In genomic region chr9:44920374-44921122, GRCm38 (mm10) we compare ENCODE assay signal across 8 mouse cellular contexts. TPM values are rescaled to one million over a fixed set of nuclear protein-coding genes. Genes with fewer than 3 reads are reported as not detected.
DNase-seq lines count a peak whose midpoint lies in the region; ATAC-seq lines count a peak whose summit lies in the region.

Atp5l (minus strand) TSS chr9:44920742.

- peak within 1 kb of the TSS; percentile 62 for H3K4me3 ChIP-seq in hindbrain, embryonic 14.5 days (replicated peaks; ENCODE audit: low read length)

- ATAC-seq in hindbrain, embryonic 14.5 days (ENCODE audit: low FRiP score): peak; percentile 91

- H3K27ac ChIP-seq in hindbrain, embryonic 14.5 days: peak within 1 kb of the TSS; percentile 93

- DNase-seq in R1 (ENCODE audit: low read depth, low spot score): peak; percentile 97
- peak; percentile 86 to 88 for DNase-seq in cerebellum, postnatal 25 days
- DNase-seq in frontal cortex, postnatal 25 days (ENCODE audit: low spot score in 2 of 2): peak; percentile 65 to 79
- DNase-seq in hindbrain, embryonic 14.5 days (ENCODE audit: low spot score): peak; percentile 98
- DNase-seq in layer of hippocampus, postnatal 36 days: peak; percentile 84 to 87
- peak; percentile 93 for DNase-seq in lung, postnatal 36 days
- DNase-seq in retina, postnatal 1 day: peak; percentile 96
- DNase-seq in urinary bladder, adult 18-20 months (ENCODE audit: low spot score in 2 of 2): peak; percentile 75 to 76

- H3K36me3 ChIP-seq in hindbrain, embryonic 14.5 days (replicated peaks; ENCODE audit: control insufficient read depth, insufficient read depth): peaks cover 5% of the 10 kb centered on the region

- WGBS in hindbrain, embryonic 14.5 days: under 1% methylated on average over 48 of the region's 48 CpGs

- H3K4me2 ChIP-seq in hindbrain, embryonic 14.5 days (replicated peaks): peak within 1 kb of the TSS; percentile 75

- peak within 1 kb of the TSS; percentile 73 for H3K9ac ChIP-seq in hindbrain, embryonic 14.5 days

- no peaks in the 10 kb centered on the region for H3K27me3 ChIP-seq in hindbrain, embryonic 14.5 days (ENCODE audit: control insufficient read depth, insufficient read depth, low read length)

- H3K9me3 ChIP-seq in hindbrain, embryonic 14.5 days (ENCODE audit: control insufficient read depth, low read length): no peaks in the 10 kb centered on the region

- peaks cover 8% of the 10 kb centered on the region for H3K4me1 ChIP-seq in hindbrain, embryonic 14.5 days (replicated peaks; ENCODE audit: control insufficient read depth, insufficient read depth, low read length)

RNA-seq across cellular contexts. Expression of gene Atp5l, which starts in this region (rescaled TPM):
- 774 and 980 TPM in 2 replicates for polyA plus RNA-seq in hindbrain, embryonic 14.5 days (2014; fragmentation: Nextera tagmentation; extraction: Ambion mirVana)
- total RNA-seq in layer of hippocampus, postnatal 36 days (2021): 100 to 1,000 TPM; 339 to 375 TPM

Comparison
In these comparisons a context has a peak if more than half of its experiments do, and no peak if none do; other contexts are left out.
1. Peak in every context shown above with its lines: DNase-seq, ATAC-seq, H3K4me3 ChIP-seq and H3K27ac ChIP-seq.